Comparison of ENCODE assay signal across 29 mouse cellular contexts in genomic region chr5:92992106-92992505, GRCm38 (mm10). TPM values are rescaled to one million over a fixed set of nuclear protein-coding genes. Genes with fewer than 3 reads are reported as not detected.
DNase-seq lines count a peak whose midpoint lies in the region; ATAC-seq and TF ChIP-seq lines count a peak whose summit lies in the region.
"Had no signal": no experiment of that assay in that cellular context is flagged by ENCODE, and none has a peak within 500 bp of the region (broad histone marks: within the 10 kb centered on the region; RNA-seq: fewer than 3 reads in every experiment).

No protein-coding gene starts in this region.

- H3K4me1 ChIP-seq in heart, adult 2 months (ENCODE audit: control insufficient read depth, insufficient read depth, low read length) = 0 out of 2 replicates have a peak, but pooled peaks cover 1% of the 10 kb centered on the region
- H3K4me1 ChIP-seq in heart, embryonic 10.5 days = peaks cover 29% of the 10 kb centered on the region
- peaks cover 7% of the 10 kb centered on the region; the same call in 1 of the 2 replicates for H3K4me1 ChIP-seq in heart, embryonic 11.5 days (ENCODE audit: control insufficient read depth, insufficient read depth, low read length)
- H3K4me1 ChIP-seq in stomach, embryonic 15.5 days = peaks cover 12% of the 10 kb centered on the region; the same call in 1 of the 2 replicates
- H3K4me1 ChIP-seq in kidney, embryonic 16.5 days (ENCODE audit: insufficient read depth, low read length) = peaks cover 24% of the 10 kb centered on the region

- no peak for TF ChIP-seq CTCF in gastrocnemius, adult 2 months (IDR thresholded peaks at IDR 0.05)
- no peak for TF ChIP-seq CTCF in heart, adult 2 months (IDR thresholded peaks at IDR 0.05)

- H3K9ac ChIP-seq in heart, adult 2 months (ENCODE audit: low read depth, low read length) = no peak overlapping the region
- no peak overlapping the region for H3K9ac ChIP-seq in heart, embryonic 11.5 days (ENCODE audit: low read depth, low read length)
- H3K9ac ChIP-seq in stomach, embryonic 15.5 days = no peak overlapping the region
- H3K9ac ChIP-seq in kidney, embryonic 16.5 days (replicated peaks; ENCODE audit: low read length) = no peak overlapping the region
- H3K9ac ChIP-seq: embryonic facial prominence, embryonic 13.5 days; embryonic facial prominence, embryonic 15.5 days; forebrain, embryonic 12.5 days had no signal

- H3K4me2 ChIP-seq in heart, embryonic 11.5 days = no peak overlapping the region
- H3K4me2 ChIP-seq in stomach, embryonic 15.5 days = no peak overlapping the region
- no peak overlapping the region for H3K4me2 ChIP-seq in kidney, embryonic 16.5 days (replicated peaks; ENCODE audit: low read depth, low read length)
- H3K4me2 ChIP-seq: embryonic facial prominence, embryonic 13.5 days; embryonic facial prominence, embryonic 15.5 days; forebrain, embryonic 12.5 days had no signal

- WGBS in heart, adult 2 months = 39% methylated on average over 3 of the region's 3 CpGs
- WGBS in heart, embryonic 10.5 days = 80% methylated on average over 3 of the region's 3 CpGs
- WGBS in heart, embryonic 11.5 days (ENCODE audit: insufficient replicate concordance) = 75% methylated on average over 3 of the region's 3 CpGs
- 50% methylated on average over 3 of the region's 3 CpGs for WGBS in stomach, embryonic 15.5 days
- 77% methylated on average over 3 of the region's 3 CpGs for WGBS in kidney, embryonic 16.5 days

- peak; percentile 48 for DNase-seq in gastrocnemius, adult 2 months
- DNase-seq in gastrocnemius, postnatal 14 days = no peak
- DNase-seq in heart, adult 2 months = no peak
- no peak for DNase-seq in heart, embryonic 10.5 days (ENCODE audit: low spot score)
- peak; percentile 41 for DNase-seq in heart, postnatal 4 days
- DNase-seq: adrenal gland, adult 2 months; adrenal gland, postnatal 10 days; adrenal gland, postnatal 25 days; B cell, adult 2 months; cerebellum, adult 11 months; cerebellum, adult 18-20 months; cerebellum, adult 8-10 months; cerebellum, adult 9-11 months; cerebellum, postnatal 14 days; cerebellum, postnatal 36 days; embryo, embryonic 11 days had no signal

- H3K27me3 ChIP-seq in heart, adult 2 months (ENCODE audit: control insufficient read depth, insufficient read depth, low read length) = no peaks in the 10 kb centered on the region
- no peaks in the 10 kb centered on the region for H3K27me3 ChIP-seq in heart, embryonic 10.5 days (ENCODE audit: insufficient read depth, poor library complexity, severe bottlenecking)
- H3K27me3 ChIP-seq in heart, embryonic 11.5 days (ENCODE audit: control insufficient read depth, insufficient read depth, low read length) = no peaks in the 10 kb centered on the region
- H3K27me3 ChIP-seq in stomach, embryonic 15.5 days (replicated peaks) = no peaks in the 10 kb centered on the region
- no peaks in the 10 kb centered on the region for H3K27me3 ChIP-seq in kidney, embryonic 16.5 days (ENCODE audit: insufficient read depth, low read length)
- H3K27me3 ChIP-seq: CH12.LX; embryonic facial prominence, embryonic 13.5 days; embryonic facial prominence, embryonic 15.5 days; forebrain, embryonic 12.5 days had no signal

- no peaks in the 10 kb centered on the region for H3K36me3 ChIP-seq in heart, adult 2 months (ENCODE audit: control insufficient read depth, insufficient read depth, low read length)
- no peaks in the 10 kb centered on the region for H3K36me3 ChIP-seq in heart, embryonic 10.5 days
- H3K36me3 ChIP-seq in heart, embryonic 11.5 days (ENCODE audit: control insufficient read depth, insufficient read depth, low read length) = no peaks in the 10 kb centered on the region
- H3K36me3 ChIP-seq in stomach, embryonic 15.5 days = no peaks in the 10 kb centered on the region
- no peaks in the 10 kb centered on the region for H3K36me3 ChIP-seq in kidney, embryonic 16.5 days (ENCODE audit: insufficient read depth, low read length)
- H3K36me3 ChIP-seq: embryonic facial prominence, embryonic 13.5 days; embryonic facial prominence, embryonic 15.5 days; forebrain, embryonic 10.5 days; forebrain, embryonic 12.5 days; G1E had no signal

- TF ChIP-seq POLR2A in heart, adult 2 months (IDR thresholded peaks at IDR 0.05; ENCODE audit: insufficient read depth, low read depth, low read length) = no peak

- no peak overlapping the region; the same call in 1 of the 2 replicates for H3K4me3 ChIP-seq in gastrocnemius, adult 2 months
- no peak overlapping the region for H3K4me3 ChIP-seq in heart, adult 2 months
- H3K4me3 ChIP-seq in heart, embryonic 10.5 days = no peak overlapping the region
- H3K4me3 ChIP-seq in heart, embryonic 11.5 days (ENCODE audit: low read depth, low read length) = no peak overlapping the region
- no peak overlapping the region for H3K4me3 ChIP-seq in stomach, embryonic 15.5 days (replicated peaks)
- H3K4me3 ChIP-seq in kidney, embryonic 16.5 days (ENCODE audit: low read length) = no peak overlapping the region
- H3K4me3 ChIP-seq: embryonic facial prominence, embryonic 13.5 days; embryonic facial prominence, embryonic 15.5 days; erythroblast, embryonic 14.5 days; forebrain, embryonic 10.5 days; forebrain, embryonic 12.5 days had no signal

- peak overlapping the region; percentile 41; the same call in 1 of the 2 replicates for H3K27ac ChIP-seq in gastrocnemius, adult 2 months
- peak overlapping the region; percentile 33 for H3K27ac ChIP-seq in heart, adult 2 months
- no peak overlapping the region for H3K27ac ChIP-seq in heart, embryonic 10.5 days
- no peak overlapping the region for H3K27ac ChIP-seq in heart, embryonic 11.5 days (ENCODE audit: low read depth, low read length)
- H3K27ac ChIP-seq in stomach, embryonic 15.5 days = 0 out of 2 replicates have a peak overlapping the region, but pooled peaks have one; percentile 9
- H3K27ac ChIP-seq in kidney, embryonic 16.5 days (ENCODE audit: low read length) = no peak overlapping the region
- H3K27ac ChIP-seq: embryonic facial prominence, embryonic 13.5 days; embryonic facial prominence, embryonic 15.5 days; forebrain, embryonic 10.5 days; forebrain, embryonic 12.5 days had no signal

- intact Hi-C loops in gastrocnemius, adult 2 months (cut with DNase I) = no loop called here
- intact Hi-C loops in gastrocnemius, postnatal 14 days (cut with DNase I; ENCODE audit: low total_unique reads) = no loop called here
- intact Hi-C loops in heart, adult 2 months (cut with DNase I) = no loop called here

- no peak for TF ChIP-seq EP300 in heart, adult 2 months (IDR thresholded peaks at IDR 0.05; ENCODE audit: insufficient read depth, low read depth, low read length)

- ATAC-seq in heart, embryonic 11.5 days (replicated peaks; ENCODE audit: insufficient number of reproducible peaks, low FRiP score, low TSS enrichment) = no peak
- ATAC-seq in stomach, embryonic 15.5 days (ENCODE audit: insufficient read depth, low FRiP score, low read depth) = no peak
- no peak for ATAC-seq in kidney, embryonic 16.5 days (ENCODE audit: low FRiP score, low TSS enrichment)
- ATAC-seq: CD4-positive, CD25-positive, alpha-beta regulatory T cell, adult 4 months; forebrain, embryonic 14.5 days had no signal

- H3K9me3 ChIP-seq in heart, embryonic 10.5 days = no peaks in the 10 kb centered on the region
- no peaks in the 10 kb centered on the region for H3K9me3 ChIP-seq in heart, embryonic 11.5 days (replicated peaks; ENCODE audit: control insufficient read depth, low read length)
- no peaks in the 10 kb centered on the region for H3K9me3 ChIP-seq in stomach, embryonic 15.5 days
- H3K9me3 ChIP-seq in kidney, embryonic 16.5 days (ENCODE audit: low read length) = no peaks in the 10 kb centered on the region
- H3K9me3 ChIP-seq: embryonic facial prominence, embryonic 13.5 days; embryonic facial prominence, embryonic 15.5 days; forebrain, embryonic 10.5 days; forebrain, embryonic 12.5 days; G1E had no signal

- no peaks in the 10 kb centered on the region for H3K79me2 ChIP-seq in heart, adult 2 months (replicated peaks; ENCODE audit: control insufficient read depth, insufficient read depth, low read length)

RNA-seq across cellular contexts. Expression of gene Sowahb, which starts 52.7 kb away (rescaled TPM):
- not detected for total RNA-seq in gastrocnemius, adult 2 months (2021)
- not detected for total RNA-seq in gastrocnemius, postnatal 14 days (2021)
- total RNA-seq in heart, adult 2 months (2021) = under 1 TPM in 1 of 2 experiments, not detected in 1; 0.08 TPM
- 0.04 TPM in 1 of 2 replicates, not detected in the other for polyA plus RNA-seq in heart, adult 2 months (2012; rRNA removed)
- polyA plus RNA-seq in heart, embryonic 10.5 days (2016; fragmentation: Nextera tagmentation; extraction: Ambion mirVana) = 0.73 and 1.2 TPM in 2 replicates
- under 1 TPM in 1 of 2 experiments, not detected in 1; 0.10 TPM for total RNA-seq in heart, postnatal 4 days (2021)
- polyA plus RNA-seq in heart, embryonic 11.5 days (2014; fragmentation: Nextera tagmentation; extraction: Ambion mirVana) = 0.13 and 0.15 TPM in 2 replicates
- 1.8 and 3.0 TPM in 2 replicates for polyA plus RNA-seq in stomach, embryonic 15.5 days (2015; fragmentation: Nextera tagmentation; extraction: Ambion mirVana)
- 1.4 and 1.7 TPM in 2 replicates for polyA plus RNA-seq in kidney, embryonic 16.5 days (2015; fragmentation: Nextera tagmentation; extraction: Ambion mirVana)
- total RNA-seq: adrenal gland, postnatal 25 days; CH12.LX; common myeloid progenitor, adult 5-6 weeks had no signal
- polyA plus RNA-seq: adrenal gland, adult 2 months; CD4-positive, CD25-positive, alpha-beta regulatory T cell, adult 4 months; G1E had no signal

Comparison
In these comparisons a context has a peak if more than half of its experiments do, and no peak if none do; other contexts are left out.
1. DNase-seq: peak in gastrocnemius, adult 2 months (single experiment) and heart, postnatal 4 days (single experiment); none in gastrocnemius, postnatal 14 days (single experiment), heart, adult 2 months (0 of 2) and heart, embryonic 10.5 days (single experiment).
2. H3K27ac ChIP-seq: peak in gastrocnemius, adult 2 months (single experiment), heart, adult 2 months (single experiment) and stomach, embryonic 15.5 days (single experiment); none in heart, embryonic 10.5 days (single experiment), heart, embryonic 11.5 days (single experiment) and kidney, embryonic 16.5 days (single experiment).